Mouse (Mus musculus): ENCODE data around the gene Cpsf7. TPM values are rescaled to one million over a fixed set of nuclear protein-coding genes. Genes with fewer than 3 reads are reported as not detected.

The Cpsf7 gene
- polyA plus RNA-seq, 1 experiment from 2014 or later = 17.7 TPM

DNA sequence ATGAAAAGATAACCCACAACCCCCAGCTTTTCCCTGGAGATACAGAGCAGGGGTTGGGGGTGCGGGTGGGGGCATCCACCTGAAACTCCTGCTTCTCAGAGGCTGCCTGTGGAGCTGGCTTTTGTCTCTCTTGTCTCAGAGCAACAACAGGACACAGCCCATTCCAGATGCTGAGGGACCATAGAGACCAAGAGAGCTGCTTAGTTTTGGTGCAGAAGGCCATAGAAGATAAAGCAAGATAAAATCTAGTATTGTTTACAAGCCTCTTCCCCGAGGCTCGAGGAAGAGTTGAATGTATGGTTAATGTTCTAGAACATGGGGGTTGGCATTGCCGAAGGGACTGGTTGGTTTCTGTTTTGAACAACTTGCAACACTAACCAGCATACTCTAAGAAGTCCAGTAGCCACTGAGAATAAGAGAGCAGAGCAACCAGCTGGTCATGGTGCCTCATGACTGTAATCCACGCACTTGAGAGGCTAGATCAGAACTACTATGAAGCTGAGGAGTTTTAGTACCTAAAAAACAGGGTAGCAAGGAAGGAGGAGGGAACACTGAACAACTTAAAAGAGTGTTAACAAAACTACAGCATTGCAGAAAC lies 1.5 kb upstream of the Cpsf7 start:
- H3K27me3 ChIP-seq (replicated peaks; ENCODE audit: control insufficient read depth, insufficient read depth, low read length) = no peaks in the 10 kb centered on the region
- no peak overlapping the region for H3K9ac ChIP-seq (ENCODE audit: low read depth, low read length)
- 53% methylated on average over 5 of the region's 5 CpGs for WGBS
- no peak overlapping the region for H3K4me3 ChIP-seq (ENCODE audit: low read depth, low read length)
- no peaks in the 10 kb centered on the region for H3K9me3 ChIP-seq (ENCODE audit: control insufficient read depth)
- peaks cover 7% of the 10 kb centered on the region for H3K4me1 ChIP-seq (replicated peaks; ENCODE audit: control insufficient read depth, insufficient read depth, low read length)
- TF ChIP-seq CTCF (IDR thresholded peaks at IDR 0.05; ENCODE audit: low read depth) = no peak
- no peak for ATAC-seq
- peak overlapping the region; percentile 72; the same call in 1 of the 2 replicates for H3K4me2 ChIP-seq (replicated peaks; ENCODE audit: low read depth)
- H3K27ac ChIP-seq (ENCODE audit: low read depth, low read length) = no peak overlapping the region
- no peaks in the 10 kb centered on the region for H3K36me3 ChIP-seq (ENCODE audit: control insufficient read depth, insufficient read depth)

- H3K9ac ChIP-seq (ENCODE audit: low read depth, low read length) = peak overlapping the region; percentile 99
- TF ChIP-seq CTCF (IDR thresholded peaks at IDR 0.05; ENCODE audit: low read depth) = no peak
- under 1% methylated on average over 19 of the region's 19 CpGs for WGBS
- H3K27me3 ChIP-seq (replicated peaks; ENCODE audit: control insufficient read depth, insufficient read depth, low read length) = no peaks in the 10 kb centered on the region
- no peak; the same call in 1 of the 2 replicates for ATAC-seq
- peak overlapping the region; percentile 100 for H3K27ac ChIP-seq (ENCODE audit: low read depth, low read length)
- H3K9me3 ChIP-seq (ENCODE audit: control insufficient read depth) = no peaks in the 10 kb centered on the region
- peak overlapping the region; percentile 72 for H3K4me2 ChIP-seq (replicated peaks; ENCODE audit: low read depth)
- H3K4me1 ChIP-seq (replicated peaks; ENCODE audit: control insufficient read depth, insufficient read depth, low read length) = peaks cover 7% of the 10 kb centered on the region
- peak overlapping the region; percentile 91 for H3K4me3 ChIP-seq (ENCODE audit: low read depth, low read length)
- H3K36me3 ChIP-seq (ENCODE audit: control insufficient read depth, insufficient read depth) = no peaks in the 10 kb centered on the region
These were observed 321 bp upstream of the Cpsf7 start for GRCm38 (mm10) chr19:10524784-10525105.

DNA sequence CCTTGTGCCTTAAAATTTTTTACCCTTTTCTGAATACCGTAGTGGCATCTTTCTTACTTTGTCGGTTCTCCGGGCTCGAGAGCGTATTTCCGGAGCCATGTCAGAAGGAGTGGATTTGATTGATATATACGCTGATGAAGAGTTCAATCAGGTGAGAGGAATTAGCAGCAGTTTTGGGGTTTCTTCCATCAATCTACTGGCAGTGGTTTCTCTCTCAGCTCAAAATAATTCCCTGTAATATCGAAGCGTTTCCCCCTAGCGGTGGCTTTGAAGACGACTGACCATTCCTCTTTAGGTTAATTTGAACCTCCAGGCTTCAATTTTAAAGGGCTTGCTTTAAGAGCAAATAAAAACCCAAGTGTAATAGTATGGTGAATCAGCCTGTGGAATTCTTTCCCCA lies 844 bp downstream of the Cpsf7 start, which contains the start of gene Sdhaf2:
Sdhaf2 (minus strand) TSS at position 233 of the 400 bp plus-strand sequence.
- Histone ChIP-seq H3K36me3 (ENCODE audit: control insufficient read depth, insufficient read depth) (no peaks in the 10 kb centered on the region), H3K9ac (ENCODE audit: low read depth, low read length) (peak within 1 kb of the TSS; percentile 99), H3K27me3 (replicated peaks; ENCODE audit: control insufficient read depth, insufficient read depth, low read length) (no peaks in the 10 kb centered on the region), H3K4me1 (replicated peaks; ENCODE audit: control insufficient read depth, insufficient read depth, low read length) (peaks cover 7% of the 10 kb centered on the region), H3K9me3 (ENCODE audit: control insufficient read depth) (no peaks in the 10 kb centered on the region), H3K4me2 (replicated peaks; ENCODE audit: low read depth) (peak within 1 kb of the TSS; percentile 72), H3K4me3 (ENCODE audit: low read depth, low read length) (peak within 1 kb of the TSS; percentile 91), H3K27ac (ENCODE audit: low read depth, low read length) (peak within 1 kb of the TSS; percentile 100)
- peak; percentile 71 for TF ChIP-seq CTCF (IDR thresholded peaks at IDR 0.05; ENCODE audit: low read depth)
- WGBS = under 1% methylated on average over 11 of the region's 11 CpGs
- ATAC-seq = no peak

DNA sequence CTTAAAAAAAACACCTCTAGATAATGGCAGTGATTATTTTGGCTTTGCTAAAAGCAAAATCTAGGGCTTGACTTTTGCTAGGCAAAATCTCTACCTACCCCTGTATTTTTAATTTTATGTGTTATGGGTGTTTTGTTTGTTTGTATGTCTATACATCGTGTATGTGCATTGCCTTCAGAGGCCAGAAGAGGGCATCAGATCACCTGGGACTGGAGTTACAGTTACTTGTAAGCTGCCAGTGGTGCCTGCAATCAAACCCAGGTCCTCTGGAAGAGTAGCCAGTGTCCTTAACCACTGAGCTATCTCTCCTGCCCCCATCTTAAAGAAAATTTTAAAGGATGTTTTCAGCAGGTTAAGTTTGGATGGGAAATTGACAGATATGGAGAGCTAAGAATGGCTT lies 5.0 kb downstream of the Cpsf7 start:
- peak; percentile 51 for TF ChIP-seq CTCF (IDR thresholded peaks at IDR 0.05; ENCODE audit: low read depth)
- Histone ChIP-seq H3K9ac (ENCODE audit: low read depth, low read length) (no peak overlapping the region), H3K36me3 (ENCODE audit: control insufficient read depth, insufficient read depth) (peaks cover 37% of the 10 kb centered on the region), H3K4me1 (replicated peaks; ENCODE audit: control insufficient read depth, insufficient read depth, low read length) (peaks cover 7% of the 10 kb centered on the region), H3K27me3 (replicated peaks; ENCODE audit: control insufficient read depth, insufficient read depth, low read length) (no peaks in the 10 kb centered on the region), H3K4me2 (replicated peaks; ENCODE audit: low read depth) (no peak overlapping the region), H3K4me3 (ENCODE audit: low read depth, low read length) (no peak overlapping the region), H3K27ac (ENCODE audit: low read depth, low read length) (no peak overlapping the region), H3K9me3 (ENCODE audit: control insufficient read depth) (no peaks in the 10 kb centered on the region)
- 100% methylated on average over 1 of the region's 1 CpGs for WGBS
- no peak for ATAC-seq

DNA sequence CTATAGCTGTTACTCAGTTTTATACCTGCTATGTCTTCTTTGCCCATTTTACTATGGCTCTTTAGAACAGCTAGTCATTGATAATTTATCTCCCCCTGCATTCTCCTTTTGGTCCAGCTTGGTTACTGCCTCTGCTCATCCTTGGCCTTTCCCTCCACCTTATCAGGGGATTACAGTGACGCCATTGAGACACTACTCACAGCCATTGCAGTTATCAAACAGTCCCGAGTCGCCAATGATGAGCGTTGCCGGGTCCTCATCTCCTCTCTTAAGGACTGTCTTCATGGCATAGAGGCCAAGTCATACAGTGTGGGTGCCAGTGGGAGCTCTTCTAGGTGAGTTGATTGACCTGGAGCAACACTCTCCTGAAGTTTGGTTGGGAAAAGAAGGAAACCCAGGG lies 14.4 kb downstream of the Cpsf7 start:
- peaks cover 86% of the 10 kb centered on the region for H3K36me3 ChIP-seq (ENCODE audit: control insufficient read depth, insufficient read depth)
- ATAC-seq = no peak

DNA sequence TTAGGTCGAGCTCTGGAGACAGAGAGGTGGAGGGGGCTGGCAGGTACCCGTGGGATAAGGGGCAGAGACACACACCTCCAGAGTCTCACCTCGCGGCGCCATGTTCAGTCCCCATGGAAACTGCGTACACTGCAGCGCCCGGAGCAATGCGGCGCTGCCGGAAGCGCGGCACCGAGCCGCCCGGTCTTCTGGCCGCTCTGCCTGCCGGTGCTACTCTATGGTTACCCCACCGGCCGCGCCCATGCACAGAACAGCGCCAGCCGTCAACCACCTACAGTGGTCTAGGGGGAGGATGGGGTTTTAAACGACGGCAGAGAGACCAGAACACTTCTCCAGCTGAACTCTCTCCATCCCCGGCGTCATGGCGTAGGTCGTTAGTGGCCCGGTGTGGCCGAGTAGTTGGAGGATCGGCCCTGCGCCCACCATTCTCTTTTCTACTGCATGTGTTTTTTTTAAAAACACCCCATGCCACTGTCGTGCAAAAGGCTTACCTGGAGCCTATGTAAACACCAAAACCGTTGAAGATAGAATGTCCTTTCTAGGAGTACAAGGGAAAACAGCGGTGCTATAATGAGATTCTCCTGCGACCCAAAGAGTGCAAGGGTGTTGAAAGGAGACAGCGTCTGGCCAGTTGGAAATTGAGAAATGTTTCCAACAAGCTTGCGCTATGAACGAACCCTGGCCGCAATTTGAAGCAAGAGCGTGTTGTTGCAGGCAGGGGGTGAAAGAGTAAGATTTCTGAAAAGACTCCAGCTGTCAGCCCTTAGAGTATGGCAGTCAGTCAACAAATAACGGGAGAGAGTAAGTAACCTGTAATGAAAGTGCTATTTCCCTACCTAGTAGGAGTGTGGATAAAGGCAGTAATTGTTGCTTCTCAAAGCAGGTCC lies 30.8 kb downstream of the Cpsf7 start, which contains the start of gene Tmem216:
Tmem216 (minus strand) TSS at position 615 of the 887 bp plus-strand sequence.
- TF ChIP-seq CTCF (IDR thresholded peaks at IDR 0.05; ENCODE audit: low read depth) = peak; percentile 30
- under 1% methylated on average over 43 of the region's 43 CpGs for WGBS

More for the DNA sequence above, 14.4 kb downstream of the Cpsf7 start:
- H3K9ac ChIP-seq (ENCODE audit: low read depth, low read length) = no peak overlapping the region
- no peaks in the 10 kb centered on the region for H3K9me3 ChIP-seq (ENCODE audit: control insufficient read depth)
- no peaks in the 10 kb centered on the region for H3K27me3 ChIP-seq (replicated peaks; ENCODE audit: control insufficient read depth, insufficient read depth, low read length)
- H3K4me1 ChIP-seq (replicated peaks; ENCODE audit: control insufficient read depth, insufficient read depth, low read length) = no peaks in the 10 kb centered on the region
- H3K4me3 ChIP-seq (ENCODE audit: low read depth, low read length) = no peak overlapping the region
- no peak for TF ChIP-seq CTCF (IDR thresholded peaks at IDR 0.05; ENCODE audit: low read depth)
- H3K27ac ChIP-seq (ENCODE audit: low read depth, low read length) = no peak overlapping the region
- H3K4me2 ChIP-seq (replicated peaks; ENCODE audit: low read depth) = no peak overlapping the region
- 90% methylated on average over 5 of the region's 5 CpGs for WGBS

More for the DNA sequence above, 30.8 kb downstream of the Cpsf7 start, which contains the start of gene Tmem216:
- Histone ChIP-seq H3K4me1 (replicated peaks; ENCODE audit: control insufficient read depth, insufficient read depth, low read length) (peaks cover 10% of the 10 kb centered on the region; the same call in 1 of the 2 replicates), H3K4me3 (ENCODE audit: low read depth, low read length) (peak within 1 kb of the TSS; percentile 72), H3K9ac (ENCODE audit: low read depth, low read length) (peak within 1 kb of the TSS; percentile 57), H3K36me3 (ENCODE audit: control insufficient read depth, insufficient read depth) (no peaks in the 10 kb centered on the region), H3K4me2 (replicated peaks; ENCODE audit: low read depth) (peak within 1 kb of the TSS; percentile 79), H3K27me3 (replicated peaks; ENCODE audit: control insufficient read depth, insufficient read depth, low read length) (no peaks in the 10 kb centered on the region), H3K27ac (ENCODE audit: low read depth, low read length) (peak within 1 kb of the TSS; percentile 60), H3K9me3 (ENCODE audit: control insufficient read depth) (no peaks in the 10 kb centered on the region)
- peak; percentile 96 for ATAC-seq

Measured in intestine, postnatal 0 days (tissue).